Mouse (Mus musculus): ENCODE results near the gene Setmar.

DNA sequence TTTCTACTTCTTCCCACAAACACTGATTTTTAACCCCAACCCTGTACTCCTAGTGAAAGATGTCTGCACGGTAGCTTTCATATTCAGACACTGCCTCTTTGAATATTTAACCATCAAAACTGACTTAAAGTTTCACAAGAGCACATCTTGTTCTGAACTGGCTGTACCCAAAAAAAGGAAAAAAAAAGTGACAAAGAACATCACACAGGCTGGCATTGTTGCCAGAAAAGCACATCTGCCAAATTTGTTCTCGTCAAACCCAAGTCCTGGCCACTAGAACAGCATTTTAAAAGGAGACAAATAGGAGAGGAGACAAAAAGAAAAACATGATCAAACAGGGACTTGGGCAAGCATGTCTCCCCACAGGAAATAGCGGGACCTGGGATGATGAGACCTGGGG lies 28.6 kb downstream of the Setmar start:
- TF ChIP-seq CTCF (IDR thresholded peaks at IDR 0.05; ENCODE audit: extremely low read depth, insufficient read depth, insufficient read length, insufficient replicate concordance) (no peak), POLR2A (IDR thresholded peaks at IDR 0.05; ENCODE audit: low read depth, low read length) (no peak)
